Mouse (Mus musculus): ENCODE data around the gene Slc6a11.

Gene Slc6a11

DNA sequence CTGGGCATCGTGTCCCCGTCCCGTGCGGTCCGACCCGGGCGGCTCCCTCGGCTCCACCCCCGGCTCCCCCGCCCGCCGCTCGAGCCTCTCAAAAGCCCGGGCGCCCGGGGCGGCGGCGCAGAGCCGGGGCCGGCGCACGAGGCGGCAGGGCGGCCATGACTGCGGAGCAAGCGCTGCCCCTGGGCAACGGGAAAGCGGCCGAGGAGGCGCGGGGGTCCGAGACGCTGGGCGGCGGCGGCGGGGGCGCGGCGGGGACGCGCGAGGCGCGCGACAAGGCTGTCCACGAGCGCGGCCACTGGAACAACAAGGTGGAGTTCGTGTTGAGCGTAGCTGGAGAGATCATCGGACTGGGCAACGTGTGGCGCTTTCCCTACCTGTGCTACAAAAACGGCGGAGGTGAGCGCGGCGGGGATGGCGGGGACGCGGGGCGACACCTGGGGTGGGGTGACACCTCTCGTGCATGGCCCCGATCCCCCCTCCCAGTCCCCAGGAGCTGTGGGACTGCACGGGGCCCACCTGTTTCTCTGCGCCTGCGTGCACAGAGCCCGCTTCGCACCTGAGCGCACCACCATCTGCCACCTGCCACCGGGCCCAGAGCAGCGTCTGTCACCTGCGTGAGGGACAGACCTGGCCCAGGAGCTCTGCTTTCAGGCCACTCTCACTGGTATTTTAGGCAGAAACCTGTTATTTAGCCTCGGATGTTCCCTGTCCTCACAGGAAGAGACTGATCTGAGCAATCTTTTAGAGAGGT lies at the start of gene Slc6a11:
Gene Slc6a11 (plus strand): TSS at position 120 of the 751 bp plus-strand sequence.
- no peak for DNase-seq (ENCODE audit: extremely low read depth, low read depth)

GRCm38 (mm10) chr6:114087106-114087505 lies 43.9 kb upstream of the Slc6a11 start:
- no peak for DNase-seq (ENCODE audit: extremely low read depth, low read depth)

- DNase-seq (ENCODE audit: extremely low read depth, low read depth), result no peak
Observed at GRCm38 (mm10) chr6:114089626-114090025, 41.4 kb upstream of the Slc6a11 start.

DNA sequence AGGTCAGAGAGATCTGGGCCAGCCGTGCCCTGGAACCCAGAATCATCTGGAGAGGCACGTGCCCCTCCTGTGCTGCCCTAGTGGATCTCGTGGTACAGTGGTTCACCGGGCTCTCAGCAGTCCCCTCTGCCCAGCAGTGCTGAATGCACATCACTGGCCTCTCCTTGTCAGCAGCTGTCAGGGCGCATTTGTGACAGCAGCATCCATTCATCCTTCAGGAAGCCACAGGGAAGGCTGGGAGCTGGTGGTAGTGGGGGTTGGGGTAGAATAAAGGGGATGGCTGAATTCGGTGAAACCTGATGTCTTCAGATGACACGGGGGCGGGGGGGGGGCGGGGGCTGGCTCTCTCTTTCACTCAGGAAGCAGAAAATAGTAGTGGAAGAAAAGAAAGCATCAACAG lies 38.8 kb upstream of the Slc6a11 start:
- DNase-seq (ENCODE audit: extremely low read depth, low read depth), result no peak

DNA sequence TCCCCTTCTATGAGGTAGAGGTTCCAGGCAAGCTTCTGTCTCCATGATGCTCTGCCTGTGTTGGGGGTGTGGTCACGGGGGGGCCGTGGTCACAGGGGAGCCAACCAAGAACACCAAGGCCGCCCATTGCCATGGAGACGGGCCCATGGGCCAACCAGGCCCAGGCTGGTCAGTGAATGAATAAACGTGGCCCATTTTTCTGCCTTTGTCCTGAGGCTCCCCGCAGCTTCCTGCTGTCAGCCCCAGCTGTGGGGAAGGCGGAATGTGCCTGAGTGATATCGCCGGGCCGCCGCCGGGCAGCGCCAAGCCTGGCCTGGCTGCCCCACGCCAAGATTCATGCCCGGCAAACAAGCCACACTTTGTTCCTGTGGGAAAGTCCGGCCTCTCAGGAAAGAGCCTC lies 36.8 kb upstream of the Slc6a11 start:
- no peak for DNase-seq (ENCODE audit: extremely low read depth, low read depth)

DNA sequence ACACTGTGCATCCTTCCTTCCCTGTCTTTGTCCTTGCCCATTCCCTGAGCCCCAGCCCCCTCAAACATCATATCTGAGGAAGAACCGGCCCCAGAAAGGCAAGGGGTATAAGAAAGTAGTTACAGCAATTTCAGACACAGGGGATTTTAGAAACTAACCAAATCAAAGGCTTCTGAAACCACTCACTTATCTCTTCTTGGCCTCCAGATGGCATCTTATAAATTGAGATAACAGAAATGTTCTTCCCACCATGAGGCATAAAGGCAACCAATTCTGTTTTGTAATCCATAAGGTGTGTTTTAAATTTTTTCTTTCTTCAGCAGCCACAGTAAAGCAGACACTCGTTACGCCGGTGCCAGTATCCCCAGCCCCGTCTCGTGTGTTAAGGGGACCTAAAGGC lies 34.5 kb upstream of the Slc6a11 start:
- DNase-seq (ENCODE audit: extremely low read depth, low read depth), result no peak

- DNase-seq (ENCODE audit: extremely low read depth, low read depth), result no peak
Observed at GRCm38 (mm10) chr6:114101923-114102322, 29.1 kb upstream of the Slc6a11 start.

GRCm38 (mm10) chr6:114119507-114119906 lies 11.5 kb upstream of the Slc6a11 start:
- no peak for DNase-seq (ENCODE audit: extremely low read depth, low read depth)

- no peak for DNase-seq (ENCODE audit: extremely low read depth, low read depth)
Observed at GRCm38 (mm10) chr6:114125530-114125929, 5.5 kb upstream of the Slc6a11 start.

DNA sequence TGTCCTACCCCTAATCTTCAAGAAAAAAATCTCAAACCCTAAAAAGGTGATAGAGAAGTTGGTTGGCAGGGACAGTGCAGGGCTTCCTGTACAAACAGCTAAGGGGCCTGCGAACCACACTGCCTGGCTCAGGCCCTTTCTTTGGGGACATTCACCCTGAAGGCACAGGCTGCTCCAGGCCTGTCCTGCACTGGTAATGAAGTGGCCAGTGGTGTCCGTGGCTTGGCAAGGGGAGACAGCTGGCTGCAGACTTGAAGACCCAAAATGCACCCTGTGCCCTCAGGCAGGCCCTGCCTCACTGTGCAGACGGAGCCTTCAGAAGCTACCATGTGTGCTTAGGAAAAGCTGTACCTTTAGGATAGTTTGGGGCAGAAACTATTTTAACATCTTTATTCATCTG lies 1.4 kb downstream of the Slc6a11 start:
- no peak for DNase-seq (ENCODE audit: extremely low read depth, low read depth)

DNA sequence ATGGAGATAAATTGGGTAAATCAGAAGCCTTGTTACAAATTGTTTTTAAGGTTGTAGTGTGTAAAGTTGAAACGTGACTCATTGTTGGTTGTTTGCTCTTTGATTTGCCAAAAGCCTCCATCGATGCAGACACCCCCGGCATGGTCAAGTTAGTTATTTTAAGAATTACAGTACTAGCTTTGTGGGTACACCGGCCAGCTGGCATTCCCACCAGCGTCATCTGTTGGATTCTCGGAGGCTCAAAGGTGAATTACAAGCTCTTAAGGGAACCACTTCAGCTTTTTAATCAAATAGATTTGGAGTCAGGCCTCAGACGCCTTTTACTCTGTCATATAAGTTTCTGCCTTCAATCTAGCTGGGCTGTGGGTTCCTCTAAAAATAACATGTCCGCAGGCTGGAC lies 1.9 kb downstream of the Slc6a11 start:
- DNase-seq (ENCODE audit: extremely low read depth, low read depth), result no peak

DNA sequence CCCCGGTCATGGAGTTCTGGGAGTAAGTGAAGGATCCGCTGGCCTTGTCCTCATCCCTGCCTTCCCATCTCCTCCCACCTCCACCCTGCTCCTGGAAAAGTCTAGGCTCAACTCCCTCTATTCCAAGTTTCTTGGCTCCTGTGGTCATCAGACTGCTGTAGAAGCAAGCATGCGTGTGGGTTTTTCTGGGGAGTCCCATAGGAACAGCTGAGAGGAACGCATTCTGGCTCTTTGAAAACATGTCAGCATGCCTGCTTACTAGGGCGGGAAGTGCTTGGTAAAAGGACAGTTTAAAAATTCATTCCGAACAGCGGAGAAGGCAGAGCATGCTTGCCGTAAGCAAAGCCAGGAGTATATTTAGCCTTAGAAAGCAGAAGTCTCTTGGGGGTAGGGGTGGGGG lies 7.9 kb downstream of the Slc6a11 start:
- DNase-seq (ENCODE audit: extremely low read depth, low read depth), result no peak

- no peak for DNase-seq (ENCODE audit: extremely low read depth, low read depth)
Observed at GRCm38 (mm10) chr6:114141481-114141880, 10.4 kb downstream of the Slc6a11 start.

- no peak for DNase-seq (ENCODE audit: extremely low read depth, low read depth)
Observed at GRCm38 (mm10) chr6:114142480-114142879, 11.4 kb downstream of the Slc6a11 start.

GRCm38 (mm10) chr6:114143544-114143943 lies 12.5 kb downstream of the Slc6a11 start:
- DNase-seq (ENCODE audit: extremely low read depth, low read depth), result no peak

DNA sequence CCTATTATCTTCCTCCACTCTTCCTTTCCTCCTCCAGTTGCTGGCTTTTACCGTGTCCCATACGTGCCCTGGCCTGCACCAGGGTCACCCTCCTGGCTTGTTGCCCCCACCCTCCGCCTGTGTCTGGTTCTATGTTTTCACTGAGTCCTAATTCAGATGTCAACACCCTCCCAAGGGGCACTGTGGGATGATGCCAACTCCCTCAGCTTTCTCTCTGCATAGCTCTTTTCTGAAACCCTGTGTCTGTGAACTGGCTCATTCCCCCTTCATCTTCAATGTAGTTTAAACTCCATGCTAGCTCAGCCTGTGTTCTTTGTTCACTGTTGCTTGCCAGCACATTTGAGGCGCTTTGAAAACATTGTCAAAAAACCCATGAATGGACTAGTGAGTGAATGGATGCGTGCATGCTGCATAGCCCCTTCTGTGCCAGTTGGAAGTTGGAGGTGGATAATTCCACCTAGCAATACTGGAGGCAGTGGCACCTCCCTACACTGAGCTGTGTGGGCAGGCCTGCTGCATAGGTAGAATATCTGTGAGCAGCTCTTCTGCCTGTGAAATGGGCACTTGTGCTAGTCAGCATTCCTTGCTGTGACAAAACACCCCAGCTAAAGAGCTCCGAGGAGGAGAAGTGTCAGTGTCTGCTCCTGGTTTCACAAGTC lies 13.5 kb downstream of the Slc6a11 start:
- DNase-seq (ENCODE audit: extremely low read depth, low read depth), result no peak

DNA sequence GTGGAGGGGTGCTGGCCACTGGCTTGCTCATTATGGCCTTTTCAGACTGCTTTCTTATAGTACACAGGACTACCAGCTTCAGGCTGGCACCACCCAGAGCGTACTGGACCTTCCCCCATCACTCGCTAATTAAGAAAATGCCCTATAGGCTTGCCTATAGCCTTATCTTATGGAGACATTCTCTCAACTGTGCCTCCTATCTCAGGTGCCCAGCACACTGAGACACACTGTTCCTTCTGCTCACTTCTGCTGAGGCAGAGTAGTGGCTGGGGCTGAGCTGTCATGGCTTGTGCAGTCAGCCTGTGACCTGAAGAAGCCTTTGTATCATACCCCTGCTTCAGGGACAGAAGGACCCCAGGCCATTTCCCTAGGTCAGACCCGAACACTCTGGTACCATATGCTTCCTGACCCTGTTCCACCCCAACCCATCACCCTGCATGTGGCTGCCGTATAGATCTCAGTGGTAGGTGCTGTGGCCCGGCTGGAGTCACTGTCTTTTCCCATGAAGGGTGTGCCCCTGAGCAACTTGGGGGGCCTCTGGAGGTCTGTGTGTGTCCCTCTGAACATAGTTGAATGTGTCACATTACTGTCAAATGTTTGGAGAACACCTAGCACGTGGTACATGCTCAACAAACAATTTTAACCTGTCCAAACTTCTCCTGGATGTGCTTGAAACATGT lies 14.7 kb downstream of the Slc6a11 start:
- no peak for DNase-seq (ENCODE audit: extremely low read depth, low read depth)

- no peak for DNase-seq (ENCODE audit: extremely low read depth, low read depth)
Observed at GRCm38 (mm10) chr6:114155720-114156119, 24.7 kb downstream of the Slc6a11 start.

DNA sequence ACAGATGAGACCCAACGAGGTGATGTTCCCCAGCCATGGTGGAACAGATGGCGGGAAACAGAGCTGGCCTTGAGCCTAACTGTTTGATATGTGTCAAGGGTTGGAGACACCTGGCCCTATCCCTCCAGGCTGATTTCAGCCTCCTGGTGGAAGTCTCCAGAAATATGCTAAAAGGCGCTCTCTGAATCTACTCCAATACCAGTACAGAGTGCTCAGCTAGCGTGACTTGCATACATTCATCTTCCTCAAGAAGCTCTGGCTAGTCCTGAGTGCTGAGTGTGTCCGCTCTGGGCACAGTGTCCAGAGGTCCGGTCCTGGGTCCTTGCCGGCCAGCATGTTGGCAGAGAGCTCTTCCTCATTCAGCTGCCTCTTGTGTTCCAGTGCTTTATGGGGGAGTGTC lies 27.8 kb downstream of the Slc6a11 start:
- no peak for DNase-seq (ENCODE audit: extremely low read depth, low read depth)

DNA sequence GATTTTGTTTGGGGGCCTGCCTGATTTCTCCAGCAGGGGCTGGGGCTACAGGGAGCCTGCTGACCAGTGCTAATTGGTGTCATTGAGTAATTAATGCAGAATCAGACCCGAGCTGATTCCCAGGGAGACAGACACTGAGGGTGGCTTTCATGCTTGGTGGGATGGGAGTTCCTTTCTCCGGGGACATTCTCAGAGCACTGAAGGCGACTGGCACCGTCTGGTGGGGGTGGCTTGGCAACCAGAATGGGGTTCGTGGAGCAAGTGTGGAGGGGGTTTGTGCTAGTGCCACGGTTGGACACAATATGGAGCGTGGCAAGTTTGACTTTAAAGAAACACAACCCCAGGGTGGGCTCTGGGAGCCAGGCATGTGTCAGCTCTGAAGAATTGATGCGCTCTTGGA lies 29.7 kb downstream of the Slc6a11 start:
- no peak for DNase-seq (ENCODE audit: extremely low read depth, low read depth)

- no peak for DNase-seq (ENCODE audit: extremely low read depth, low read depth)
Observed at GRCm38 (mm10) chr6:114174052-114174397, 43.0 kb downstream of the Slc6a11 start.

GRCm38 (mm10) chr6:114174398-114175140 lies 43.5 kb downstream of the Slc6a11 start:
- DNase-seq (ENCODE audit: extremely low read depth, low read depth), result no peak

All from MEL-GATA-1-ER (cell line).